Mouse (Mus musculus): ENCODE measurements around the gene Mitf.

- no peak for TF ChIP-seq GATA1 (IDR thresholded peaks at IDR 0.05; ENCODE audit: borderline replicate concordance, low read length)
- no peak for TF ChIP-seq FLI1 (IDR thresholded peaks at IDR 0.05; ENCODE audit: low read length)
These were observed 111.6 kb downstream of the Mitf start for GRCm38 (mm10) chr6:97918481-97918880.

Measured in megakaryocyte, embryonic 14.5 days (primary cell).